Mouse (Mus musculus): ENCODE measurements around the gene Cog1. TPM values are rescaled to one million over a fixed set of nuclear protein-coding genes. Genes with fewer than 3 reads are reported as not detected.

The Cog1 gene
- 15.5 and 18.6 TPM in 2 replicates for polyA plus RNA-seq (2015; fragmentation: Nextera tagmentation; extraction: Ambion mirVana)

- 40% methylated on average over 26 of the region's 26 CpGs for WGBS
- Histone ChIP-seq H3K27me3 (ENCODE audit: control insufficient read depth, insufficient read depth, low read length) (no peaks in the 10 kb centered on the region), H3K4me3 (ENCODE audit: low read length) (peak within 1 kb of the TSS; percentile 85), H3K9ac (ENCODE audit: low read length) (peak within 1 kb of the TSS; percentile 93), H3K4me1 (ENCODE audit: control insufficient read depth, insufficient read depth, low read length) (peaks cover 9% of the 10 kb centered on the region), H3K9me3 (replicated peaks; ENCODE audit: control insufficient read depth, low read length) (no peaks in the 10 kb centered on the region), H3K27ac (ENCODE audit: low read length) (peak within 1 kb of the TSS; percentile 80), H3K36me3 (ENCODE audit: control insufficient read depth, insufficient read depth) (peaks cover 15% of the 10 kb centered on the region), H3K4me2 (ENCODE audit: low read depth, low read length) (peak within 1 kb of the TSS; percentile 90)
- no peak for ATAC-seq (replicated peaks; ENCODE audit: extremely low read depth, insufficient read depth, low FRiP score)
These were observed at the start of gene Cog1 for GRCm38 (mm10) chr11:113648690-113649352. Gene Cog1, plus strand, starts transcription at chr11:113649169.

GRCm38 (mm10) chr11:113600526-113601245, 48.3 kb upstream of the Cog1 start:
- no peaks in the 10 kb centered on the region for H3K4me1 ChIP-seq (ENCODE audit: control insufficient read depth, insufficient read depth, low read length)
- no peak overlapping the region for H3K4me3 ChIP-seq (ENCODE audit: low read length)
- H3K9me3 ChIP-seq (replicated peaks; ENCODE audit: control insufficient read depth, low read length) = peaks cover 3% of the 10 kb centered on the region; the same call in 1 of the 2 replicates
- H3K27me3 ChIP-seq (ENCODE audit: control insufficient read depth, insufficient read depth, low read length) = no peaks in the 10 kb centered on the region
- H3K4me2 ChIP-seq (ENCODE audit: low read depth, low read length) = no peak overlapping the region
- no peak for ATAC-seq (replicated peaks; ENCODE audit: extremely low read depth, insufficient read depth, low FRiP score)
- H3K9ac ChIP-seq (ENCODE audit: low read length) = no peak overlapping the region
- no peaks in the 10 kb centered on the region for H3K36me3 ChIP-seq (ENCODE audit: control insufficient read depth, insufficient read depth)
- no peak overlapping the region for H3K27ac ChIP-seq (ENCODE audit: low read length)
- WGBS = 76% methylated on average over 18 of the region's 18 CpGs

- Histone ChIP-seq H3K9me3 (replicated peaks; ENCODE audit: control insufficient read depth, low read length) (peaks cover 5% of the 10 kb centered on the region; the same call in 1 of the 2 replicates), H3K4me2 (ENCODE audit: low read depth, low read length) (no peak overlapping the region), H3K27me3 (ENCODE audit: control insufficient read depth, insufficient read depth, low read length) (no peaks in the 10 kb centered on the region), H3K4me1 (ENCODE audit: control insufficient read depth, insufficient read depth, low read length) (no peaks in the 10 kb centered on the region), H3K36me3 (ENCODE audit: control insufficient read depth, insufficient read depth) (no peaks in the 10 kb centered on the region), H3K27ac (ENCODE audit: low read length) (no peak overlapping the region), H3K9ac (ENCODE audit: low read length) (no peak overlapping the region), H3K4me3 (ENCODE audit: low read length) (no peak overlapping the region)
- ATAC-seq (replicated peaks; ENCODE audit: extremely low read depth, insufficient read depth, low FRiP score) = no peak
- 70% methylated on average over 12 of the region's 12 CpGs for WGBS
These were observed 47.2 kb upstream of the Cog1 start for GRCm38 (mm10) chr11:113601616-113602343.

GRCm38 (mm10) chr11:113607556-113607955, 41.4 kb upstream of the Cog1 start:
- no peak overlapping the region for H3K9ac ChIP-seq (ENCODE audit: low read length)
- H3K27me3 ChIP-seq (ENCODE audit: control insufficient read depth, insufficient read depth, low read length) = no peaks in the 10 kb centered on the region
- peaks cover 5% of the 10 kb centered on the region; the same call in 1 of the 2 replicates for H3K9me3 ChIP-seq (replicated peaks; ENCODE audit: control insufficient read depth, low read length)
- ATAC-seq (replicated peaks; ENCODE audit: extremely low read depth, insufficient read depth, low FRiP score) = no peak
- H3K36me3 ChIP-seq (ENCODE audit: control insufficient read depth, insufficient read depth) = no peaks in the 10 kb centered on the region
- H3K4me2 ChIP-seq (ENCODE audit: low read depth, low read length) = no peak overlapping the region
- 94% methylated on average over 12 of the region's 12 CpGs for WGBS
- H3K27ac ChIP-seq (ENCODE audit: low read length) = no peak overlapping the region
- no peak overlapping the region for H3K4me3 ChIP-seq (ENCODE audit: low read length)
- peaks cover 5% of the 10 kb centered on the region; the same call in 1 of the 2 replicates for H3K4me1 ChIP-seq (ENCODE audit: control insufficient read depth, insufficient read depth, low read length)

- WGBS = 74% methylated on average over 5 of the region's 5 CpGs
- no peak overlapping the region for H3K4me3 ChIP-seq (ENCODE audit: low read length)
- no peak overlapping the region for H3K4me2 ChIP-seq (ENCODE audit: low read depth, low read length)
- no peak overlapping the region for H3K27ac ChIP-seq (ENCODE audit: low read length)
- H3K9me3 ChIP-seq (replicated peaks; ENCODE audit: control insufficient read depth, low read length) = peaks cover 2% of the 10 kb centered on the region; the same call in 1 of the 2 replicates
- no peaks in the 10 kb centered on the region for H3K36me3 ChIP-seq (ENCODE audit: control insufficient read depth, insufficient read depth)
- no peak overlapping the region for H3K9ac ChIP-seq (ENCODE audit: low read length)
- H3K4me1 ChIP-seq (ENCODE audit: control insufficient read depth, insufficient read depth, low read length) = peaks cover 5% of the 10 kb centered on the region; the same call in 1 of the 2 replicates
- no peaks in the 10 kb centered on the region for H3K27me3 ChIP-seq (ENCODE audit: control insufficient read depth, insufficient read depth, low read length)
- ATAC-seq (replicated peaks; ENCODE audit: extremely low read depth, insufficient read depth, low FRiP score) = no peak
These were observed 39.4 kb upstream of the Cog1 start for GRCm38 (mm10) chr11:113609581-113609980.

GRCm38 (mm10) chr11:113610266-113610665, 38.7 kb upstream of the Cog1 start:
- peaks cover 2% of the 10 kb centered on the region; the same call in 1 of the 2 replicates for H3K9me3 ChIP-seq (replicated peaks; ENCODE audit: control insufficient read depth, low read length)
- no peak overlapping the region for H3K4me2 ChIP-seq (ENCODE audit: low read depth, low read length)
- no peaks in the 10 kb centered on the region for H3K27me3 ChIP-seq (ENCODE audit: control insufficient read depth, insufficient read depth, low read length)
- no peaks in the 10 kb centered on the region for H3K36me3 ChIP-seq (ENCODE audit: control insufficient read depth, insufficient read depth)
- H3K4me3 ChIP-seq (ENCODE audit: low read length) = no peak overlapping the region
- peaks cover 5% of the 10 kb centered on the region; the same call in 1 of the 2 replicates for H3K4me1 ChIP-seq (ENCODE audit: control insufficient read depth, insufficient read depth, low read length)
- ATAC-seq (replicated peaks; ENCODE audit: extremely low read depth, insufficient read depth, low FRiP score) = no peak
- no peak overlapping the region for H3K9ac ChIP-seq (ENCODE audit: low read length)
- no peak overlapping the region for H3K27ac ChIP-seq (ENCODE audit: low read length)
- WGBS = 59% methylated on average over 5 of the region's 5 CpGs

- no peak for ATAC-seq (replicated peaks; ENCODE audit: extremely low read depth, insufficient read depth, low FRiP score)
- H3K36me3 ChIP-seq (ENCODE audit: control insufficient read depth, insufficient read depth) = no peaks in the 10 kb centered on the region
- H3K9ac ChIP-seq (ENCODE audit: low read length) = no peak overlapping the region
- peaks cover 5% of the 10 kb centered on the region; the same call in 1 of the 2 replicates for H3K4me1 ChIP-seq (ENCODE audit: control insufficient read depth, insufficient read depth, low read length)
- H3K27ac ChIP-seq (ENCODE audit: low read length) = no peak overlapping the region
- H3K9me3 ChIP-seq (replicated peaks; ENCODE audit: control insufficient read depth, low read length) = peaks cover 2% of the 10 kb centered on the region; the same call in 1 of the 2 replicates
- no peaks in the 10 kb centered on the region for H3K27me3 ChIP-seq (ENCODE audit: control insufficient read depth, insufficient read depth, low read length)
- WGBS = 79% methylated on average over 10 of the region's 10 CpGs
- H3K4me2 ChIP-seq (ENCODE audit: low read depth, low read length) = no peak overlapping the region
- H3K4me3 ChIP-seq (ENCODE audit: low read length) = no peak overlapping the region
These were observed 37.8 kb upstream of the Cog1 start for GRCm38 (mm10) chr11:113611112-113611646.

- Histone ChIP-seq H3K4me3 (ENCODE audit: low read length) (peak overlapping the region; percentile 38), H3K4me1 (ENCODE audit: control insufficient read depth, insufficient read depth, low read length) (peaks cover 5% of the 10 kb centered on the region; the same call in 1 of the 2 replicates), H3K36me3 (ENCODE audit: control insufficient read depth, insufficient read depth) (no peaks in the 10 kb centered on the region), H3K4me2 (ENCODE audit: low read depth, low read length) (peak overlapping the region; percentile 66), H3K27ac (ENCODE audit: low read length) (peak overlapping the region; percentile 24), H3K9ac (ENCODE audit: low read length) (peak overlapping the region; percentile 61), H3K27me3 (ENCODE audit: control insufficient read depth, insufficient read depth, low read length) (no peaks in the 10 kb centered on the region), H3K9me3 (replicated peaks; ENCODE audit: control insufficient read depth, low read length) (no peaks in the 10 kb centered on the region)
- WGBS = 12% methylated on average over 24 of the region's 24 CpGs
- peak; percentile 62; the same call in 1 of the 2 replicates for ATAC-seq (replicated peaks; ENCODE audit: extremely low read depth, insufficient read depth, low FRiP score)
These were observed 37.0 kb upstream of the Cog1 start for GRCm38 (mm10) chr11:113611664-113612611.
